In genomic region chr11:81750876-81751275, GRCm38 (mm10) we compare ENCODE assay signal across 25 mouse cellular contexts.
"Had no signal": no experiment of that assay in that cellular context is flagged by ENCODE, and none has a peak within 500 bp of the region (broad histone marks: within the 10 kb centered on the region; RNA-seq: fewer than 3 reads in every experiment).

No protein-coding gene starts in this region.

- H3K9me3 ChIP-seq: embryonic facial prominence, embryonic 10.5 days; embryonic facial prominence, embryonic 13.5 days; embryonic facial prominence, embryonic 15.5 days; forebrain, embryonic 12.5 days had no signal

- H3K4me3 ChIP-seq: embryonic facial prominence, embryonic 10.5 days; embryonic facial prominence, embryonic 12.5 days; embryonic facial prominence, embryonic 13.5 days; embryonic facial prominence, embryonic 15.5 days; erythroblast, embryonic 14.5 days; forebrain, embryonic 10.5 days; forebrain, embryonic 12.5 days; forebrain, embryonic 13.5 days; forebrain, embryonic 15.5 days; gastrocnemius, adult 2 months; heart, adult 2 months had no signal

- H3K4me1 ChIP-seq: embryonic facial prominence, embryonic 10.5 days; embryonic facial prominence, embryonic 12.5 days; embryonic facial prominence, embryonic 13.5 days; embryonic facial prominence, embryonic 15.5 days; forebrain, embryonic 10.5 days; forebrain, embryonic 12.5 days; forebrain, embryonic 13.5 days; forebrain, embryonic 15.5 days had no signal

- H3K4me2 ChIP-seq: embryonic facial prominence, embryonic 12.5 days; embryonic facial prominence, embryonic 13.5 days; embryonic facial prominence, embryonic 15.5 days; forebrain, embryonic 12.5 days; forebrain, embryonic 13.5 days; forebrain, embryonic 15.5 days had no signal

- H3K36me3 ChIP-seq: embryonic facial prominence, embryonic 10.5 days; embryonic facial prominence, embryonic 12.5 days; embryonic facial prominence, embryonic 13.5 days; embryonic facial prominence, embryonic 15.5 days; forebrain, embryonic 10.5 days; forebrain, embryonic 12.5 days; forebrain, embryonic 15.5 days had no signal

- H3K27me3 ChIP-seq: embryonic facial prominence, embryonic 12.5 days; embryonic facial prominence, embryonic 13.5 days; embryonic facial prominence, embryonic 15.5 days; forebrain, embryonic 12.5 days; forebrain, embryonic 13.5 days; forebrain, embryonic 15.5 days had no signal

- ATAC-seq: forebrain, embryonic 13.5 days; forebrain, embryonic 14.5 days; forebrain, embryonic 15.5 days; forebrain, embryonic 16.5 days; forebrain, postnatal 0 days had no signal

- H3K9ac ChIP-seq: embryonic facial prominence, embryonic 12.5 days; embryonic facial prominence, embryonic 13.5 days; embryonic facial prominence, embryonic 15.5 days; forebrain, embryonic 12.5 days; forebrain, embryonic 13.5 days; forebrain, embryonic 15.5 days; forebrain, postnatal 0 days had no signal

- H3K27ac ChIP-seq: embryonic facial prominence, embryonic 10.5 days; embryonic facial prominence, embryonic 12.5 days; embryonic facial prominence, embryonic 13.5 days; embryonic facial prominence, embryonic 15.5 days; forebrain, embryonic 10.5 days; forebrain, embryonic 12.5 days; forebrain, embryonic 13.5 days; forebrain, embryonic 15.5 days; gastrocnemius, adult 2 months; heart, adult 2 months had no signal

- DNase-seq: cerebellum, adult 8-10 months; cerebellum, adult 9-10 months; cerebellum, adult 9-11 months; cerebellum, postnatal 25 days; cerebellum, postnatal 36 days; embryo, embryonic 11 days; forebrain, postnatal 0 days; gastrocnemius, adult 2 months; gastrocnemius, postnatal 10 days; gastrocnemius, postnatal 14 days; gastrocnemius, postnatal 25 days; gastrocnemius, postnatal 36 days; heart, adult 18-20 months; heart, adult 2 months had no signal
